Mouse (Mus musculus) heart, embryonic 16.5 days (tissue): ENCODE data around the gene Dntt. TPM values are rescaled to one million over a fixed set of nuclear protein-coding genes. Genes with fewer than 3 reads are reported as not detected.
A peak's percentile ranks its signal among the peaks of the same experiment; 100 is the strongest.

Source experiments
- ATAC-seq: fragments of 200-750 bp; cut with Nextera tagmentation; replicated peaks from 2 replicates; pipeline ENCODE4 v1.8.0; 2017; ENCODE audit warnings: moderate number of reproducible peaks; ENCODE audit not compliant: insufficient read depth, low FRiP score; ENCODE audit errors: extremely low read depth
- H3K27ac ChIP-seq: fragments of 300-500 bp; sonication (generic); 2 replicates; pipeline ENCODE4 v1.5.1; 2014; ENCODE audit warnings: mild to moderate bottlenecking, low read length, control low read depth, moderate library complexity
- H3K27me3 ChIP-seq: fragments of 300-500 bp; sonication (generic); 2 replicates; pipeline ENCODE4 v1.6.1; 2014; ENCODE audit warnings: low read length, mixed read lengths; ENCODE audit not compliant: control insufficient read depth, insufficient read depth
- H3K36me3 ChIP-seq: fragments of 300-500 bp; sonication (generic); 2 replicates; pipeline ENCODE4 v1.6.1; 2014; ENCODE audit not compliant: control insufficient read depth, insufficient read depth
- H3K4me1 ChIP-seq: fragments of 300-500 bp; sonication (generic); 2 replicates; pipeline ENCODE4 v1.6.1; 2014; ENCODE audit warnings: low read length, mixed read lengths; ENCODE audit not compliant: control insufficient read depth, insufficient read depth
- H3K4me2 ChIP-seq: fragments of 300-500 bp; sonication (generic); 2 replicates; pipeline ENCODE4 v1.6.1; 2014; ENCODE audit warnings: low read depth, mild to moderate bottlenecking, control low read depth, low read length
- H3K4me3 ChIP-seq: fragments of 300-500 bp; sonication (generic); 2 replicates; pipeline ENCODE4 v1.5.1; 2014; ENCODE audit warnings: mild to moderate bottlenecking, control low read depth, low read length
- H3K9ac ChIP-seq: fragments of 300-500 bp; sonication (generic); 2 replicates; pipeline ENCODE4 v1.6.1; 2014; ENCODE audit warnings: low read length, control low read depth
- H3K9me3 ChIP-seq: fragments of 300-500 bp; sonication (generic); replicated peaks from 2 replicates; pipeline ENCODE4 v1.6.1; 2016; ENCODE audit warnings: low read length; ENCODE audit not compliant: control insufficient read depth
- WGBS: fragments of 180-500 bp; shearing (Covaris S2); extraction: QIAGEN DNeasy Blood & Tissue Kit; methylation state at CpG from one replicate; pipeline ENCODE4 v1.1.7; 2014; 5-methylcytosine and 5-hydroxymethylcytosine counted together
- polyA plus RNA-seq: library from polyadenylated mRNA; unstranded; fragments of >200 nt; fragmentation: Nextera tagmentation; extraction: Ambion mirVana; gene quantifications from 2 replicates; pipeline ENCODE4 v1.2.1, GENCODE M21; 2015

Gene Dntt
- polyA plus RNA-seq, 1 experiment from 2014 or later = 0.28 TPM

DNA sequence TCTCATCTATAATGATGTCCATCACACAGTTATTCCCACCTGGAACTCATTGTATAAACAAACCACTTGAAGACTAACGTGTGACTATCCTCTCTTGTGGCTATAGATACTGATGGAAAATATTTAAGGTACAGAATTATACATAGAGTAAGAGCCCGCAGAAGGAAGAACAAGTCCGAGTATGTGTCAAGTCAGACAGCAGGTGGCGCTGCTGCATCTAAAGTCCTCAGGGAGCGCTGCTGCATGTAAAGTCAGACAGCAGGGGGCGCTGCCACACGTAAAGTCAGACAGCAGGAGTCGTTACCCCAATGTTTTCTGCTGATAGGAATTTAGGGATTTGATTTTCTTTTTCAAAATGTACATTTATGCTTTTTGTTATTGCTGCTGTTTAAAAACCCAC, 42.4 kb downstream of the Dntt start:
- no peak overlapping the region for H3K4me2 ChIP-seq
- no peaks in the 10 kb centered on the region for H3K36me3 ChIP-seq
- 6% methylated on average over 8 of the region's 8 CpGs for WGBS
- no peaks in the 10 kb centered on the region for H3K9me3 ChIP-seq
- no peaks in the 10 kb centered on the region for H3K4me1 ChIP-seq
- no peak for ATAC-seq
- H3K4me3 ChIP-seq = no peak overlapping the region
- H3K9ac ChIP-seq = no peak overlapping the region
- no peaks in the 10 kb centered on the region for H3K27me3 ChIP-seq
- no peak overlapping the region for H3K27ac ChIP-seq

DNA sequence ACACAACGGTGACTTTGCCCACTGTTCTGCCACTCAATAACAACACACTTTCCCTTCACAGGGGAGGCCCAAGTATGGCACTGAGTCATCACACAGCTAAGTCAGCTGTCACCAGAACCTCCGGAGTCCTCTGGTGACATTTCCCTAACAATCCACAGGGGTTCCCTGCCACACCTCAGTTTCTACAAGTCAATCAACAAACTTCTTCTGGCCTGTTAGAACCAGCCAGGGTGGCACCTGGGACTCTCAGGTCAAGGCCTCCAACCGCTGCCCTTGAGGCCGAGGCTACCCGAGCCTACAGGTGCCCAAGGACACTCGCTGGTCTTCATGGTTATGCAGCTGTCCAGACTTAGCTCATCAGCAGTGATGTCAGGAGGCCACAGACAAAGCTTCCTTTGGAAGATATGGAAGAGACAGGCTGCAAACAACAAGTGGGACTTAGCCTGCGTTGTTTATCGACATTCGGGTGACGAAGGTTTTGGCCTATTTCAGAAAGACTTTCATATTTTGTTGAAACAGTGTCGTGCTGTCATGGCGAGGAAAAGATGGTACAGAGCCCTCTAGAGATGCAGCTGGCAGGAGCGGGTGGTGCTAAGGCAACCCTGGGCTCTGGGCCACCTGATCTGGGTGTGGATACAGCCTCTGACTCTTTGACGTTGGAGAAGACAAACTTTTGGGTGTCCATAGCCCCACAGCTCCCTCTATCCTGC, 44.8 kb downstream of the Dntt start:
- Histone ChIP-seq H3K9me3 (no peaks in the 10 kb centered on the region), H3K4me1 (no peaks in the 10 kb centered on the region), H3K27me3 (no peaks in the 10 kb centered on the region), H3K9ac (no peak overlapping the region), H3K36me3 (no peaks in the 10 kb centered on the region), H3K4me3 (no peak overlapping the region), H3K4me2 (no peak overlapping the region), H3K27ac (no peak overlapping the region)
- 78% methylated on average over 14 of the region's 14 CpGs for WGBS
- no peak for ATAC-seq

DNA sequence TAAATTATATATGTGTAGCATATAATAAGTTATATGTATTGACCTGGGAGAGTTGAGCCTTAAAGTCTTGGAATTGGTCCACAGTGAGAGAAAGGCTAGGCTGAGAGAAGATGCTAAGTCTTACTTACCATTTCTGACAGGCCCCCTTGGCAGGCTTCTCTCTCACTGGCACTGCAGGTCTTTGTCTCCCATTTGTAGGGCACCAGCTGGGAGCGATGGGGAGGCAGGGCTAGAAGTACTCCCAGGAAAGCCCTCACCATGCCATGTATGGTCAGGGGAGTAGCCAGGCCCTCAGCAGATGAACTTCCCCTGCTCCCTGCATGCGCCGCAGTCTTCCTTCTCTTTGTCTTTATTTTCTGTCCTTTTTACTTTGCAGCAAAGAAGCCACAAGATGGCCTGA, 47.8 kb downstream of the Dntt start, which contains the start of gene Opalin:
Gene Opalin, minus strand, starts transcription at position 208 of the 400 bp plus-strand sequence.
- ATAC-seq = no peak
- Histone ChIP-seq H3K4me1 (peaks cover 9% of the 10 kb centered on the region; the same call in 1 of the 2 replicates), H3K4me2 (no peak within 1 kb of the TSS), H3K4me3 (no peak within 1 kb of the TSS), H3K9me3 (no peaks in the 10 kb centered on the region), H3K36me3 (no peaks in the 10 kb centered on the region), H3K27ac (no peak within 1 kb of the TSS), H3K9ac (no peak within 1 kb of the TSS), H3K27me3 (no peaks in the 10 kb centered on the region)
- 75% methylated on average over 3 of the region's 3 CpGs for WGBS

DNA sequence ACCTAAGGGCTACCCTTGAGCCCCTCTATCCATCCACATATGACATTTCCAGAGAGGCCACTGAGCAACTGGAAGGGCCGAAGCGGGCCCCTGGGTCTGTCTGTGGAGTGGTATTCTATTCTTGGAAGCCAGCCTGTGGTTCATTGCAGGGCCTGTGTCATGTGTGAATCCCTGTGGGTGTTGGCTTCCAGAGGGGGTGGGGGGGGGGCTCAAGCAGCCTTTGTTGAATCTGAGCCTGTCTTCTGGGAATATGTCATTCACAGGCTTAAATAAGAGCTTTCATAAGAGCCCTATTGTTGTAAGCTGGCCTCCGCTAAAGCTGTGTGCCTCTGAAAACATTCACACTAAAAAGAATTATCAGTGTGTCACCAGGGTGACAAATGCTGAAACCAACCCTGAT, 52.5 kb downstream of the Dntt start:
- 20% methylated on average over 3 of the region's 3 CpGs for WGBS
- Histone ChIP-seq H3K4me1 (peaks cover 11% of the 10 kb centered on the region; the same call in 1 of the 2 replicates), H3K36me3 (no peaks in the 10 kb centered on the region), H3K4me2 (no peak overlapping the region), H3K4me3 (no peak overlapping the region), H3K27me3 (no peaks in the 10 kb centered on the region), H3K9me3 (no peaks in the 10 kb centered on the region), H3K27ac (no peak overlapping the region), H3K9ac (0 out of 2 replicates have a peak overlapping the region, but pooled peaks have one; percentile 11)
- peak; percentile 63 for ATAC-seq

DNA sequence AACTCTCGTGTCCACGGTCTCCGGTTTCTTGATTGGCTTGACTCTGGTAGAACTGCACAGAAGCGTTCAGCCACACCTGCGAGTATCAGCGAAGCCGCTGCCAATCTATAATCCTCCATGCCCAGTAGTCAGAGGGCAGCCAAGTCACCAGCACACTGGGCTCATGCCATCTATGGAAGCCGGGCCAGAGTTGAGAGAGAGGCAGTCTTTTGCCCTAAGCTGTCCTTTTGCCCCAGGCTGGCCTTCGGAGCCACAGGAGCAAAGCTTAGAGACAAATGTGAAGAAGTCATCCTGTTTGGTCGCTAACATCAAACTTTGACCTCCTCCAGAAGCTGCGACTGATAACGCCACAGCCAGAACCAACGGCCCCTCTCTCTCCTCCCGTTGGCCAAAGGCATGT, 54.6 kb downstream of the Dntt start:
- Histone ChIP-seq H3K27ac (no peak overlapping the region), H3K27me3 (peaks cover 3% of the 10 kb centered on the region; the same call in 1 of the 2 replicates), H3K4me3 (no peak overlapping the region), H3K4me2 (no peak overlapping the region), H3K4me1 (peaks cover 11% of the 10 kb centered on the region; the same call in 1 of the 2 replicates), H3K9ac (no peak overlapping the region), H3K36me3 (no peaks in the 10 kb centered on the region), H3K9me3 (no peaks in the 10 kb centered on the region)
- no peak for ATAC-seq
- 77% methylated on average over 14 of the region's 14 CpGs for WGBS

DNA sequence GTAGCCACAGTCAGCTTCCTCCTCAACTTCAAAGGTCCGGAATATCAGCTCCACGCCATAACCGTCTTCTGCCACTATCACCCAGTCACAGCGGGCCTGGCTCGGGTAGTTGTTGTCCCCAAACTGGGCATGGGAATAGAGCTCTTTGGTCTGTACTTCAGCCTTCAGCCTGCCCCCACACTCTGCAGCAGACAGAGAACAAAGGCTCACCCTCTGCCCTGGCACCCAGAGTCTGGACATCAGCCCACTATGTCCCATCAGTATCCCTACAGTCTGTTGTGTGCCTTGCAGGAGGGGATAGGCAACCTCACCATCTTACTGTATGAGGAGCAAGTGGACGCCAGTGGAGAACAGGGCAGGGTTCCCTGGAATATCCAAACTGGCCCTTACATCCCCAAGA, 57.2 kb downstream of the Dntt start:
- WGBS = 87% methylated on average over 6 of the region's 6 CpGs
- H3K4me3 ChIP-seq = no peak overlapping the region
- H3K9ac ChIP-seq = no peak overlapping the region
- H3K4me1 ChIP-seq = peaks cover 8% of the 10 kb centered on the region; the same call in 1 of the 2 replicates
- no peak overlapping the region for H3K4me2 ChIP-seq
- H3K36me3 ChIP-seq = no peaks in the 10 kb centered on the region
- H3K27ac ChIP-seq = no peak overlapping the region
- ATAC-seq = no peak
- H3K27me3 ChIP-seq = peaks cover 3% of the 10 kb centered on the region; the same call in 1 of the 2 replicates
- H3K9me3 ChIP-seq = no peaks in the 10 kb centered on the region

DNA sequence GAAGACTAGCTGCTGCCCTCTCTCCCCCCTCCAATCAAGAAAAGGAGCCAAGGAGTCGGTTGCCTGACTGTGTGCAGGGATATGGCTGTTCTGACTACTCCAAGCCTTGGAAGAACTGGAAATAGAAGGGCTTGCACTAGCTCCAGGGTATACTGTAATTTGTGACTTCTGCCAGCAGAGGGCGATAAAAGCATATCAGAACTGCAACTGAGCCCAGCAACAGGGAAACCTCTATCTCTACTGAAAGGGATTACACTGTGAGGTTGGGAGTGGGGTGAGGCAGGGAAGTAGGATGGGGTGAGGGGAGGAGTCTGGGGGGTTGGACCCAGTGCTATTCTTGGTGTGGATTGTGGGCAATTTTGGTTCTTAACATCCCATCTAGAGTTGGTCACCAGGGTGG, 57.6 kb downstream of the Dntt start:
- 5% methylated on average over 2 of the region's 2 CpGs for WGBS
- no peak overlapping the region for H3K4me2 ChIP-seq
- ATAC-seq = no peak
- peaks cover 3% of the 10 kb centered on the region; the same call in 1 of the 2 replicates for H3K27me3 ChIP-seq
- no peaks in the 10 kb centered on the region for H3K36me3 ChIP-seq
- no peak overlapping the region for H3K9ac ChIP-seq
- H3K4me3 ChIP-seq = no peak overlapping the region
- peaks cover 4% of the 10 kb centered on the region; the same call in 1 of the 2 replicates for H3K4me1 ChIP-seq
- no peaks in the 10 kb centered on the region for H3K9me3 ChIP-seq
- no peak overlapping the region for H3K27ac ChIP-seq

DNA sequence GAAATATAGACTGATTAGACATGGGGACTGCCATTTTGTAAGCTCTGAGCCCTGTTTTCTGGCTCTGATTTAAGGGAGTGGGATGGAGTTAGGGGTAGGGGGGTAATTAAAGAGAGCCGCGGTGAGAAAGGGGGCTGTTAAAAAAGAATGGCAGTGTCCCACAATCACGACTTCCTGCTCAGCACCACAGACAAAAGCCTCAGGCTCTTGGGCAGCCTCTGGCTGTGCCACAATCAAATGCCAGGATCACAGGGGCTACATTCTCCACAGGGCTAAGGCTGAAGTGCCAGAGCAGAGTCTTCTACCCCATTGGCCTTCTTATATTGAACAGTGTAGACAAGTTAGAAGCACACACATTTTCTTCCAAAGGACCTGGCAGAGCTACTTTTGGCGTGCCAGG, 58.8 kb downstream of the Dntt start:
- Histone ChIP-seq H3K4me1 (no peaks in the 10 kb centered on the region), H3K9ac (no peak overlapping the region), H3K36me3 (no peaks in the 10 kb centered on the region), H3K9me3 (no peaks in the 10 kb centered on the region), H3K4me2 (no peak overlapping the region), H3K27ac (no peak overlapping the region), H3K4me3 (no peak overlapping the region), H3K27me3 (peaks cover 3% of the 10 kb centered on the region; the same call in 1 of the 2 replicates)
- 59% methylated on average over 4 of the region's 4 CpGs for WGBS
- ATAC-seq = no peak

DNA sequence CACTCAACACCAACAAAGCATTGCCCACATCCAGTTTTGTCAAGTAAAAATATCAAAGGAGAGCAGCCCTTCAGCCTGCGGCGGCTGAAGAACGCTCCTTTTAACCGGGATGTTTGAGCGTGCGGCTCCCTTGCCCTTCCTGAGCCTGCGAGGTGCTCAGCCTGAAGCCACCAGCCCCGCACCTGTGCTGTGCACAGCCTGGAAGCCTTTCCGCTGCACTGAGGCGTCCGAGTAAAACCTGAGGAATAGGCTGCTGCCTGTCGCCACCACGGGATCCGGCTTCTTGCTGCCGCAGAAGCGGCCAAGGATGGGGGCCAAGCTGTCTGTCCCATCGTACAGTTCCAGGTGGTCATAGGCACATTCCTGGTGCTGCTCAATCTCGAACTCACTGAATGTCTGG, 59.4 kb downstream of the Dntt start:
- WGBS = 38% methylated on average over 18 of the region's 18 CpGs
- Histone ChIP-seq H3K4me1 (no peaks in the 10 kb centered on the region), H3K9me3 (no peaks in the 10 kb centered on the region), H3K27ac (no peak overlapping the region), H3K4me2 (peak overlapping the region; percentile 5; the same call in 1 of the 2 replicates), H3K9ac (no peak overlapping the region), H3K4me3 (no peak overlapping the region), H3K36me3 (no peaks in the 10 kb centered on the region), H3K27me3 (peaks cover 3% of the 10 kb centered on the region; the same call in 1 of the 2 replicates)
- no peak for ATAC-seq
